Mouse (Mus musculus) heart, adult 2 months (tissue): ENCODE results near the gene Ehbp1.

ENCODE experiments used
- CTCF ChIP-seq: fragments of 200-600 bp; IDR thresholded peaks from 2 replicates; pipeline ENCODE4 v1.8.1; 2022; ENCODE audit warnings: antibody characterized with exemption, mild to moderate bottlenecking, moderate library complexity
- EP300 ChIP-seq: fragments of 200-500 bp; IDR thresholded peaks from 2 replicates; pipeline ENCODE4 v1.6.1; 2011; ENCODE audit warnings: low read depth, low read length, control low read depth; ENCODE audit not compliant: insufficient read depth
- POLR2A ChIP-seq: fragments of 200-500 bp; IDR thresholded peaks from 2 replicates; pipeline ENCODE4 v1.6.1; 2011; ENCODE audit warnings: mild to moderate bottlenecking, low read depth, low read length, control low read depth; ENCODE audit not compliant: insufficient read depth

DNA sequence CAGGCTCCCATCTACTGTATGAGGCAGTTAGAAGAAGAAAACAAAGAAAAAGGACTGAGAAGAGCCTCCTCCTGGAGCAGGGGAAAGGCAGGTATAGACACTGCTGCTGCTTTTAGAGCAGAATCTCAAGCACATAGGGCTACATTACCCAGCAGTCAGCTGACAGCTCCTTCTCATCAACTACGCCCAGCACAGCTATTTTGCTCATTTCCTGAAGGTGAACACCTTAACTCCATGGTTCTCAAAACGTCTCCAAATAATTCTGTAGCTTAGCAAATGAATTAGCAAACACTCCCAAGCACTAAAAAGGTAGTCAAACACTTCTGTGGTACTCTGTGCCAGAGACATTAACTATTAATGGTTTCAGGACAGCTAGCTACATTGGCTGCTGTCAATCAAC, 278.7 kb downstream of the Ehbp1 start:
- TF ChIP-seq POLR2A (no peak), CTCF (no peak), EP300 (no peak)
